In genomic region chr16:38304460-38305194, GRCm38 (mm10) we compare ENCODE assay signal across 9 mouse cellular contexts. TPM values are rescaled to one million over a fixed set of nuclear protein-coding genes. Genes with fewer than 3 reads are reported as not detected.
A peak's percentile ranks its signal among the peaks of the same experiment; 100 is the strongest.
DNase-seq lines count a peak whose midpoint lies in the region; TF ChIP-seq lines count a peak whose summit lies in the region.
"Had no signal": no experiment of that assay in that cellular context is flagged by ENCODE, and none has a peak within 500 bp of the region (broad histone marks: within the 10 kb centered on the region; RNA-seq: fewer than 3 reads in every experiment).

No protein-coding gene starts in this region.

- no peak overlapping the region for H3K27ac ChIP-seq in testis, adult 2 months (ENCODE audit: control insufficient read depth, insufficient read depth, low read depth, low read length)

- H3K27me3 ChIP-seq in testis, adult 2 months (ENCODE audit: control insufficient read depth, insufficient read depth, low read length), result no peaks in the 10 kb centered on the region

- TF ChIP-seq POLR2A in testis, adult 2 months (IDR thresholded peaks at IDR 0.05; ENCODE audit: control insufficient read depth, low read depth, low read length), result no peak

- H3K4me1 ChIP-seq in testis, adult 2 months (ENCODE audit: control insufficient read depth, insufficient read depth, low read length), result no peaks in the 10 kb centered on the region; the same call in 1 of the 2 replicates

- TF ChIP-seq CTCF in testis, adult 2 months (IDR thresholded peaks at IDR 0.05; ENCODE audit: control insufficient read depth, insufficient read depth, insufficient replicate concordance, low read depth, low read length), result no peak

- H3K4me3 ChIP-seq in testis, adult 2 months (ENCODE audit: control insufficient read depth, low read depth, low read length), result peak overlapping the region; percentile 5; the same call in 1 of the 2 replicates

- no peak for DNase-seq in testis, postnatal 14 days (ENCODE audit: low spot score)
- DNase-seq in fat pad, adult 2 months (ENCODE audit: extremely low read depth, low read depth, low spot score), result peak; percentile 11
- peak; percentile 83 for DNase-seq in kidney, postnatal 10 days
- peak; percentile 26 for DNase-seq in yolk sac, embryonic 10.5 days (ENCODE audit: low spot score)
- DNase-seq in B cell, adult 2 months, result no peak
- DNase-seq in urinary bladder, adult 2 months (ENCODE audit: low spot score), result no peak
- no peak for DNase-seq in spleen, postnatal 4 days (ENCODE audit: low spot score in 2 of 2)
- DNase-seq: thymus, postnatal 36 days had no signal

- H3K36me3 ChIP-seq in testis, adult 2 months (ENCODE audit: control insufficient read depth, insufficient read depth, low read length), result no peaks in the 10 kb centered on the region; the same call in 1 of the 2 replicates

RNA-seq across cellular contexts. Expression of gene Nr1i2, which starts 10.0 kb away (rescaled TPM):
- 0.22 and 0.36 TPM in 2 replicates for polyA plus RNA-seq in testis, adult 2 months (2012; rRNA removed)
- 0.03 TPM in 1 of 2 replicates, not detected in the other for polyA plus RNA-seq in urinary bladder, adult 2 months (2012; rRNA removed)

RNA-seq across cellular contexts. Expression of gene Maats1, which starts 37.3 kb away (rescaled TPM):
- 22.4 and 23.4 TPM in 2 replicates for polyA plus RNA-seq in testis, adult 2 months (2012; rRNA removed)
- polyA plus RNA-seq in urinary bladder, adult 2 months (2012; rRNA removed), result 0.07 and 0.10 TPM in 2 replicates

RNA-seq across cellular contexts. Expression of gene Cox17, which starts 42.2 kb away (rescaled TPM):
- polyA plus RNA-seq in testis, adult 2 months (2012; rRNA removed), result 53.2 and 68.3 TPM in 2 replicates
- 203 and 240 TPM in 2 replicates for polyA plus RNA-seq in urinary bladder, adult 2 months (2012; rRNA removed)

RNA-seq across cellular contexts. Expression of gene Gm21987, which starts 42.2 kb away (rescaled TPM):
- polyA plus RNA-seq in testis, adult 2 months (2012; rRNA removed), result not detected in 2 replicates
- polyA plus RNA-seq in urinary bladder, adult 2 months (2012; rRNA removed), result 0.25 TPM in 1 of 2 replicates, not detected in the other

RNA-seq across cellular contexts. Expression of gene Popdc2, which starts 57.4 kb away (rescaled TPM):
- 1.4 and 2.0 TPM in 2 replicates for polyA plus RNA-seq in testis, adult 2 months (2012; rRNA removed)
- polyA plus RNA-seq in urinary bladder, adult 2 months (2012; rRNA removed), result 167 and 176 TPM in 2 replicates

Comparison
In these comparisons a context has a peak if more than half of its experiments do, and no peak if none do; other contexts are left out.
1. DNase-seq: peak in fat pad, adult 2 months (single experiment), kidney, postnatal 10 days (single experiment) and yolk sac, embryonic 10.5 days (single experiment); none in testis, postnatal 14 days (single experiment), B cell, adult 2 months (0 of 2), urinary bladder, adult 2 months (single experiment) and spleen, postnatal 4 days (0 of 2).
2. RNA of gene Maats1, which starts 37.3 kb away (polyA plus RNA-seq): 22.4 to 23.4 TPM in testis, adult 2 months; 0.07 to 0.10 TPM in urinary bladder, adult 2 months; every median in the first group is over 10 times any median in the second.